In the genomic region with DNA sequence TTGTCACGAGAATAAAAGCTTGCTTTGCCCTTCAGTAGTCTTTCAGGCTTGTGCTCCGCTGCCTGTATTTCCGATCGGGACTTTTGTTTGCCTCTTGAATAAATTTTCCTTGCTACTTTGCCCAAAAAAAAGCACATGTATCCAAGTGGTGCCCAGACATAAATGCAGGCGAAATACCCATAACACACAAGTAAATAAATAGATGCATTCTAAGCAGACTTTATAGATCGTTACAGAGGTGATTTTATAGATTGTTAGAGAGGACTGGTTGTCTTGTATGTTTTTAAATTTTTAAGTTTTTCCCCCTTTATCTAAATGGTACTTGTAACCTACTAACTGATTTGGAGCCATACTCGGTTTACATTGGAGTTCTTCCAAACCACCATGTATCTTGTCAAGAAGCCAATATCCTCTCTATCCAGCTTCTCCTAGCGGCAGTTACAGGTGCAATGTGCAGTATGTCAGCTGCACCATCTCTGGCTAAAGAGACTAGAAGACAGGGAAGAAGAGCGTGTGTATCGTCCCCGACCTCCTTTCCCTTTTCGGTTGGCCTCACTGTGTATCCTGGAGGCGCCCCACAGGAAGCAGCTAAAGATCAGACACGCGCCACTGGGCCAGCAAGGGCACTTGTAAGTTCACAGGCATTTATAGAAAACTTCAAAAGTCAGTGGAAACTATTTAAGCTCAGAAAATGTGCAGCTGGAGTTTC, we compare ENCODE assay signal across 9 mouse cellular contexts. TPM values are rescaled to one million over a fixed set of nuclear protein-coding genes. Genes with fewer than 3 reads are reported as not detected.
DNase-seq lines count a peak whose midpoint lies in the region; ATAC-seq and TF ChIP-seq lines count a peak whose summit lies in the region.
"Had no signal": no experiment of that assay in that cellular context is flagged by ENCODE, and none has a peak within 500 bp of the region (broad histone marks: within the 10 kb centered on the region; RNA-seq: fewer than 3 reads in every experiment).

No protein-coding gene starts in this region.

- H3K4me1 ChIP-seq in heart, embryonic 12.5 days (replicated peaks), result peaks cover 7% of the 10 kb centered on the region
- H3K4me1 ChIP-seq in intestine, postnatal 0 days (replicated peaks; ENCODE audit: control insufficient read depth, insufficient read depth, low read length), result no peaks in the 10 kb centered on the region
- peaks cover 13% of the 10 kb centered on the region for H3K4me1 ChIP-seq in lung, embryonic 16.5 days (replicated peaks; ENCODE audit: control insufficient read depth, insufficient read depth, low read length)
- H3K4me1 ChIP-seq: neural tube, embryonic 12.5 days had no signal

- no peak for ATAC-seq in heart, embryonic 12.5 days (ENCODE audit: insufficient number of reproducible peaks, low FRiP score)
- ATAC-seq in intestine, postnatal 0 days, result no peak
- ATAC-seq in lung, embryonic 16.5 days (ENCODE audit: low read depth), result peak; percentile 82

- WGBS in heart, embryonic 12.5 days, result 63% methylated on average over 15 of the region's 15 CpGs
- 63% methylated on average over 15 of the region's 15 CpGs for WGBS in intestine, postnatal 0 days
- WGBS in lung, embryonic 16.5 days, result 36% methylated on average over 15 of the region's 15 CpGs

- H3K36me3 ChIP-seq in heart, embryonic 12.5 days, result no peaks in the 10 kb centered on the region
- H3K36me3 ChIP-seq in intestine, postnatal 0 days (ENCODE audit: control insufficient read depth, insufficient read depth), result no peaks in the 10 kb centered on the region
- no peaks in the 10 kb centered on the region for H3K36me3 ChIP-seq in lung, embryonic 16.5 days (ENCODE audit: control insufficient read depth, insufficient read depth, low read length)
- H3K36me3 ChIP-seq: neural tube, embryonic 12.5 days had no signal

- H3K9me3 ChIP-seq in heart, embryonic 12.5 days (replicated peaks), result 0 out of 2 replicates have a peak, but pooled peaks cover 5% of the 10 kb centered on the region
- no peaks in the 10 kb centered on the region for H3K9me3 ChIP-seq in intestine, postnatal 0 days (ENCODE audit: control insufficient read depth)
- no peaks in the 10 kb centered on the region for H3K9me3 ChIP-seq in lung, embryonic 16.5 days (ENCODE audit: control insufficient read depth, low read length)
- H3K9me3 ChIP-seq: neural tube, embryonic 12.5 days had no signal

- H3K27ac ChIP-seq in heart, embryonic 12.5 days (ENCODE audit: poor library complexity, severe bottlenecking), result no peak overlapping the region
- H3K27ac ChIP-seq in intestine, postnatal 0 days (ENCODE audit: low read depth, low read length), result no peak overlapping the region
- H3K27ac ChIP-seq in lung, embryonic 16.5 days (ENCODE audit: low read length), result peak overlapping the region; percentile 19
- H3K27ac ChIP-seq: neural tube, embryonic 12.5 days had no signal

- peak; percentile 25; the same call in 1 of the 2 replicates for TF ChIP-seq CTCF in intestine, postnatal 0 days (IDR thresholded peaks at IDR 0.05; ENCODE audit: low read depth)

- intact Hi-C loops in heart, postnatal 10 days (cut with DNase I), result no loop called here

- DNase-seq in heart, postnatal 10 days, result no peak
- DNase-seq in T-cell, adult 2 months (ENCODE audit: low spot score), result peak; percentile 22
- DNase-seq in urinary bladder, adult 18-20 months (ENCODE audit: low spot score in 2 of 2), result no peak
- DNase-seq in left cerebral cortex, adult 8-10 months (ENCODE audit: low spot score in 2 of 2), result no peak
- no peak for DNase-seq in urinary bladder, adult 2 months (ENCODE audit: low spot score)

- H3K27me3 ChIP-seq in heart, embryonic 12.5 days (replicated peaks), result no peaks in the 10 kb centered on the region
- H3K27me3 ChIP-seq in intestine, postnatal 0 days (replicated peaks; ENCODE audit: control insufficient read depth, insufficient read depth, low read length), result no peaks in the 10 kb centered on the region
- H3K27me3 ChIP-seq in lung, embryonic 16.5 days (ENCODE audit: control insufficient read depth, insufficient read depth, low read depth, low read length), result no peaks in the 10 kb centered on the region
- H3K27me3 ChIP-seq: neural tube, embryonic 12.5 days had no signal

- no peak overlapping the region for H3K4me3 ChIP-seq in heart, embryonic 12.5 days
- no peak overlapping the region for H3K4me3 ChIP-seq in intestine, postnatal 0 days (ENCODE audit: low read depth, low read length)
- no peak overlapping the region for H3K4me3 ChIP-seq in lung, embryonic 16.5 days (ENCODE audit: low read length)
- H3K4me3 ChIP-seq: neural tube, embryonic 12.5 days had no signal

- peak overlapping the region; percentile 29; the same call in 1 of the 2 replicates for H3K4me2 ChIP-seq in heart, embryonic 12.5 days
- no peak overlapping the region; the same call in 1 of the 2 replicates for H3K4me2 ChIP-seq in intestine, postnatal 0 days (replicated peaks; ENCODE audit: low read depth)
- H3K4me2 ChIP-seq in lung, embryonic 16.5 days (ENCODE audit: low read depth, low read length), result peak overlapping the region; percentile 39
- H3K4me2 ChIP-seq: neural tube, embryonic 12.5 days had no signal

- no peak overlapping the region for H3K9ac ChIP-seq in heart, embryonic 12.5 days
- no peak overlapping the region for H3K9ac ChIP-seq in intestine, postnatal 0 days (ENCODE audit: low read depth, low read length)
- no peak overlapping the region for H3K9ac ChIP-seq in lung, embryonic 16.5 days (ENCODE audit: low read length)
- H3K9ac ChIP-seq: neural tube, embryonic 12.5 days had no signal

RNA-seq across cellular contexts. Expression of a gene that starts 18.4 kb away (rescaled TPM):
- 2.0 and 2.5 TPM in 2 replicates for polyA plus RNA-seq in heart, embryonic 12.5 days (2016; fragmentation: Nextera tagmentation; extraction: Ambion mirVana)
- total RNA-seq in heart, postnatal 10 days (2021), result under 1 TPM; 0.35 to 0.43 TPM
- polyA plus RNA-seq in intestine, postnatal 0 days (2015; fragmentation: Nextera tagmentation; extraction: Ambion mirVana), result 1.8 and 2.0 TPM in 2 replicates
- 4.9 and 7.5 TPM in 2 replicates for polyA plus RNA-seq in lung, embryonic 16.5 days (2015; fragmentation: Nextera tagmentation; extraction: Ambion mirVana)
- total RNA-seq in left cerebral cortex, adult 8-10 months (2022), result 1 to 10 TPM; 5.5 to 7.3 (median 6.5) TPM
- polyA plus RNA-seq in urinary bladder, adult 2 months (2012; rRNA removed), result 3.3 and 3.5 TPM in 2 replicates

RNA-seq across cellular contexts. Expression of a gene that starts 24.4 kb away (rescaled TPM):
- polyA plus RNA-seq in heart, embryonic 12.5 days (2016; fragmentation: Nextera tagmentation; extraction: Ambion mirVana), result not detected in 2 replicates
- not detected for total RNA-seq in heart, postnatal 10 days (2021)
- not detected in 2 replicates for polyA plus RNA-seq in intestine, postnatal 0 days (2015; fragmentation: Nextera tagmentation; extraction: Ambion mirVana)
- polyA plus RNA-seq in lung, embryonic 16.5 days (2015; fragmentation: Nextera tagmentation; extraction: Ambion mirVana), result not detected in 2 replicates
- not detected for total RNA-seq in left cerebral cortex, adult 8-10 months (2022)
- polyA plus RNA-seq in urinary bladder, adult 2 months (2012; rRNA removed), result not detected in 2 replicates
- polyA plus RNA-seq: neural tube, embryonic 12.5 days had no signal

RNA-seq across cellular contexts. Expression of a gene that starts 39.9 kb away (rescaled TPM):
- 48.1 and 51.6 TPM in 2 replicates for polyA plus RNA-seq in heart, embryonic 12.5 days (2016; fragmentation: Nextera tagmentation; extraction: Ambion mirVana)
- 10 to 100 TPM; 45.4 to 45.7 TPM for total RNA-seq in heart, postnatal 10 days (2021)
- polyA plus RNA-seq in intestine, postnatal 0 days (2015; fragmentation: Nextera tagmentation; extraction: Ambion mirVana), result 94.5 and 95.2 TPM in 2 replicates
- 60.9 and 64.5 TPM in 2 replicates for polyA plus RNA-seq in lung, embryonic 16.5 days (2015; fragmentation: Nextera tagmentation; extraction: Ambion mirVana)
- total RNA-seq in left cerebral cortex, adult 8-10 months (2022), result 10 to 100 TPM; 39.4 to 48.3 (median 46.1) TPM
- polyA plus RNA-seq in urinary bladder, adult 2 months (2012; rRNA removed), result 58.9 and 68.6 TPM in 2 replicates

RNA-seq across cellular contexts. Expression of a gene that starts 40.7 kb away (rescaled TPM):
- 62.3 and 65.6 TPM in 2 replicates for polyA plus RNA-seq in heart, embryonic 12.5 days (2016; fragmentation: Nextera tagmentation; extraction: Ambion mirVana)
- total RNA-seq in heart, postnatal 10 days (2021), result 10 to 100 TPM; 20.3 to 25.2 TPM
- polyA plus RNA-seq in intestine, postnatal 0 days (2015; fragmentation: Nextera tagmentation; extraction: Ambion mirVana), result 9.9 and 10.9 TPM in 2 replicates
- 57.9 and 62.8 TPM in 2 replicates for polyA plus RNA-seq in lung, embryonic 16.5 days (2015; fragmentation: Nextera tagmentation; extraction: Ambion mirVana)
- 10 to 100 TPM; 23.0 to 32.2 (median 24.3) TPM for total RNA-seq in left cerebral cortex, adult 8-10 months (2022)
- 5.2 and 6.6 TPM in 2 replicates for polyA plus RNA-seq in urinary bladder, adult 2 months (2012; rRNA removed)

RNA-seq across cellular contexts. Expression of a gene that starts 45.8 kb away (rescaled TPM):
- polyA plus RNA-seq in heart, embryonic 12.5 days (2016; fragmentation: Nextera tagmentation; extraction: Ambion mirVana), result 7.8 and 8.0 TPM in 2 replicates
- 10 to 100 TPM; 17.5 to 18.7 TPM for total RNA-seq in heart, postnatal 10 days (2021)
- 4.9 and 5.8 TPM in 2 replicates for polyA plus RNA-seq in intestine, postnatal 0 days (2015; fragmentation: Nextera tagmentation; extraction: Ambion mirVana)
- polyA plus RNA-seq in lung, embryonic 16.5 days (2015; fragmentation: Nextera tagmentation; extraction: Ambion mirVana), result 16.0 TPM in 2 replicates
- total RNA-seq in left cerebral cortex, adult 8-10 months (2022), result 10 to 100 TPM; 48.2 to 51.0 (median 50.1) TPM
- 14.3 TPM in 2 replicates for polyA plus RNA-seq in urinary bladder, adult 2 months (2012; rRNA removed)
